Mouse (Mus musculus): ENCODE results near the gene Nkg7.

DNA sequence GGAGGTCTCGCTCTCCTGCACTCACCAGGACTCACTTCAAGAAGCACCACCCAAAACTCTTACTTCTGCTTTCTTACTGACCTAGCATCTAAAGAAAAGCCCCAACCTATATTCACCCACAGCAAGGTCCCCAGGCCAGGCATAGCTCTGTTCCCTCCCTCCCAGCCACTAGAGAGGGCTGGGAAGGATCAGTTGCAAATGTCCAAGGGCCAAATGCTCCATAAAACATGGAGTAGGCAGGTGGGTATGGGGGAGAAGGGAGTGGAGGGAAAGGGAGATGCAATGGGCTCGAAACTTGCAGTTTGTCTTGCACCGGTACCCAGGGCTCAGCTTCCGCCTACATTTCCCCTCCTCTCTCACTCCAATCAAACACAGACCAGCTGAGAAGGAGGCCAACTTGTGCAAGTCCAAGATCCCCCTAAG lies 28.7 kb upstream of the Nkg7 start, which contains the start of gene Siglecg:
- TF ChIP-seq CTCF (IDR thresholded peaks at IDR 0.05; ENCODE audit: low read depth, low read length) (no peak), POLR2A (IDR thresholded peaks at IDR 0.05; ENCODE audit: borderline replicate concordance, low read depth, low read length) (no peak)
